Mouse (Mus musculus): ENCODE data around the gene Col10a1. TPM values are rescaled to one million over a fixed set of nuclear protein-coding genes. Genes with fewer than 3 reads are reported as not detected.
A peak's percentile ranks its signal among the peaks of the same experiment; 100 is the strongest.
"Not testable (repeated sequence)": the region's sequence is repeated elsewhere in the genome, so short reads cannot be mapped to it uniquely, and the experiment has no call there.

Gene Col10a1
- total and polyA plus RNA-seq, 2 experiments: not detected

GRCm38 (mm10) chr10:34368138-34368537 is 21.6 kb upstream of the Col10a1 start:
- no peaks in the 10 kb centered on the region for H3K79me2 ChIP-seq (ENCODE audit: control insufficient read depth, insufficient read depth, low read length)
- WGBS: 83% methylated on average over 5 of the region's 5 CpGs
- H3K4me3 ChIP-seq (ENCODE audit: insufficient read depth, low read depth, low read length): no peak overlapping the region
- no peak overlapping the region for H3K9ac ChIP-seq (ENCODE audit: low read depth, low read length)
- no peaks in the 10 kb centered on the region for H3K27me3 ChIP-seq (ENCODE audit: control insufficient read depth, insufficient read depth, low read length)
- no peak for DNase-seq (ENCODE audit: extremely low read depth, low read depth, low spot score)
- H3K27ac ChIP-seq (replicated peaks; ENCODE audit: insufficient read depth, low read depth, low read length): no peak overlapping the region
- TF ChIP-seq POLR2A (IDR thresholded peaks at IDR 0.05; ENCODE audit: extremely low read depth, insufficient read depth, low read length) (no peak), CTCF (IDR thresholded peaks at IDR 0.05; ENCODE audit: low read depth, low read length) (no peak)
- H3K36me3 ChIP-seq (ENCODE audit: control insufficient read depth, insufficient read depth, low read length): no peaks in the 10 kb centered on the region; the same call in 1 of the 2 replicates
- H3K4me1 ChIP-seq (ENCODE audit: control insufficient read depth, insufficient read depth, low read length): no peaks in the 10 kb centered on the region

- Histone ChIP-seq H3K79me2 (ENCODE audit: control insufficient read depth, insufficient read depth, low read length) (no peaks in the 10 kb centered on the region), H3K36me3 (ENCODE audit: control insufficient read depth, insufficient read depth, low read length) (peaks cover 4% of the 10 kb centered on the region), H3K9ac (ENCODE audit: low read depth, low read length) (no peak overlapping the region), H3K27me3 (ENCODE audit: control insufficient read depth, insufficient read depth, low read length) (no peaks in the 10 kb centered on the region), H3K4me3 (ENCODE audit: insufficient read depth, low read depth, low read length) (no peak overlapping the region), H3K27ac (replicated peaks; ENCODE audit: insufficient read depth, low read depth, low read length) (no peak overlapping the region), H3K4me1 (ENCODE audit: control insufficient read depth, insufficient read depth, low read length) (no peaks in the 10 kb centered on the region)
- no peak for DNase-seq (ENCODE audit: extremely low read depth, low read depth, low spot score)
- TF ChIP-seq POLR2A (IDR thresholded peaks at IDR 0.05; ENCODE audit: extremely low read depth, insufficient read depth, low read length): no peak
- TF ChIP-seq CTCF (IDR thresholded peaks at IDR 0.05; ENCODE audit: low read depth, low read length): no peak
- WGBS: 87% methylated on average over 7 of the region's 7 CpGs
Observed at GRCm38 (mm10) chr10:34373332-34373731, 16.4 kb upstream of the Col10a1 start.

- H3K9ac ChIP-seq (ENCODE audit: low read depth, low read length): no peak overlapping the region
- no peak for TF ChIP-seq POLR2A (IDR thresholded peaks at IDR 0.05; ENCODE audit: extremely low read depth, insufficient read depth, low read length)
- TF ChIP-seq CTCF (IDR thresholded peaks at IDR 0.05; ENCODE audit: low read depth, low read length): no peak
- no peaks in the 10 kb centered on the region for H3K27me3 ChIP-seq (ENCODE audit: control insufficient read depth, insufficient read depth, low read length)
- H3K36me3 ChIP-seq (ENCODE audit: control insufficient read depth, insufficient read depth, low read length): peaks cover 2% of the 10 kb centered on the region; the same call in 1 of the 2 replicates
- no peak overlapping the region for H3K27ac ChIP-seq (replicated peaks; ENCODE audit: insufficient read depth, low read depth, low read length)
- no peaks in the 10 kb centered on the region for H3K4me1 ChIP-seq (ENCODE audit: control insufficient read depth, insufficient read depth, low read length)
- 86% methylated on average over 5 of the region's 5 CpGs for WGBS
- DNase-seq (ENCODE audit: extremely low read depth, low read depth, low spot score): no peak
- H3K79me2 ChIP-seq (ENCODE audit: control insufficient read depth, insufficient read depth, low read length): no peaks in the 10 kb centered on the region
- H3K4me3 ChIP-seq (ENCODE audit: insufficient read depth, low read depth, low read length): no peak overlapping the region
Observed at GRCm38 (mm10) chr10:34385636-34386035, 4.1 kb upstream of the Col10a1 start.

GRCm38 (mm10) chr10:34396959-34397358 is 7.2 kb downstream of the Col10a1 start:
- WGBS: 97% methylated on average over 4 of the region's 4 CpGs
- TF ChIP-seq CTCF (IDR thresholded peaks at IDR 0.05; ENCODE audit: low read depth, low read length) (no peak), POLR2A (IDR thresholded peaks at IDR 0.05; ENCODE audit: extremely low read depth, insufficient read depth, low read length) (no peak)
- Histone ChIP-seq H3K9ac (ENCODE audit: low read depth, low read length) (no peak overlapping the region), H3K79me2 (ENCODE audit: control insufficient read depth, insufficient read depth, low read length) (no peaks in the 10 kb centered on the region), H3K27me3 (ENCODE audit: control insufficient read depth, insufficient read depth, low read length) (no peaks in the 10 kb centered on the region), H3K27ac (replicated peaks; ENCODE audit: insufficient read depth, low read depth, low read length) (no peak overlapping the region), H3K4me3 (ENCODE audit: insufficient read depth, low read depth, low read length) (no peak overlapping the region), H3K36me3 (ENCODE audit: control insufficient read depth, insufficient read depth, low read length) (peaks cover 20% of the 10 kb centered on the region), H3K4me1 (ENCODE audit: control insufficient read depth, insufficient read depth, low read length) (no peaks in the 10 kb centered on the region)
- DNase-seq (ENCODE audit: extremely low read depth, low read depth, low spot score): no peak

- Histone ChIP-seq H3K36me3 (ENCODE audit: control insufficient read depth, insufficient read depth, low read length) (peaks cover 31% of the 10 kb centered on the region), H3K9ac (ENCODE audit: low read depth, low read length) (no peak overlapping the region), H3K27me3 (ENCODE audit: control insufficient read depth, insufficient read depth, low read length) (no peaks in the 10 kb centered on the region), H3K27ac (replicated peaks; ENCODE audit: insufficient read depth, low read depth, low read length) (no peak overlapping the region), H3K79me2 (ENCODE audit: control insufficient read depth, insufficient read depth, low read length) (no peaks in the 10 kb centered on the region), H3K4me1 (ENCODE audit: control insufficient read depth, insufficient read depth, low read length) (no peaks in the 10 kb centered on the region), H3K4me3 (ENCODE audit: insufficient read depth, low read depth, low read length) (no peak overlapping the region)
- no peak for DNase-seq (ENCODE audit: extremely low read depth, low read depth, low spot score)
- TF ChIP-seq POLR2A (IDR thresholded peaks at IDR 0.05; ENCODE audit: extremely low read depth, insufficient read depth, low read length) (no peak), CTCF (IDR thresholded peaks at IDR 0.05; ENCODE audit: low read depth, low read length) (no peak)
Observed at GRCm38 (mm10) chr10:34399267-34399666, 9.5 kb downstream of the Col10a1 start.

- H3K79me2 ChIP-seq (ENCODE audit: control insufficient read depth, insufficient read depth, low read length): peaks cover 4% of the 10 kb centered on the region; the same call in 1 of the 2 replicates
- peak within 1 kb of the TSS; percentile 84 for H3K9ac ChIP-seq (ENCODE audit: low read depth, low read length)
- peak within 1 kb of the TSS; percentile 73 for H3K4me3 ChIP-seq (ENCODE audit: insufficient read depth, low read depth, low read length)
- peak within 1 kb of the TSS; percentile 61 for H3K27ac ChIP-seq (replicated peaks; ENCODE audit: insufficient read depth, low read depth, low read length)
- peaks cover 3% of the 10 kb centered on the region; the same call in 1 of the 2 replicates for H3K4me1 ChIP-seq (ENCODE audit: control insufficient read depth, insufficient read depth, low read length)
- peak; percentile 76 for DNase-seq (ENCODE audit: extremely low read depth, low read depth, low spot score)
- H3K36me3 ChIP-seq (ENCODE audit: control insufficient read depth, insufficient read depth, low read length): no peaks in the 10 kb centered on the region
- WGBS: under 1% methylated on average over 49 of the region's 49 CpGs
- no peaks in the 10 kb centered on the region for H3K27me3 ChIP-seq (ENCODE audit: control insufficient read depth, insufficient read depth, low read length)
- no peak for TF ChIP-seq CTCF (IDR thresholded peaks at IDR 0.05; ENCODE audit: low read depth, low read length)
- TF ChIP-seq POLR2A (IDR thresholded peaks at IDR 0.05; ENCODE audit: extremely low read depth, insufficient read depth, low read length): peak; percentile 83
Observed at GRCm38 (mm10) chr10:34418204-34418756, 28.5 kb downstream of the Col10a1 start, which contains the start of gene Nt5dc1. TSS of gene Nt5dc1 (minus strand) at chr10:34418552.

- Histone ChIP-seq H3K4me3 (ENCODE audit: insufficient read depth, low read depth, low read length) (peak overlapping the region; percentile 43), H3K9ac (ENCODE audit: low read depth, low read length) (peak overlapping the region; percentile 49)
- 79% methylated on average over 4 of the region's 4 CpGs for WGBS
- H3K79me2 ChIP-seq (ENCODE audit: control insufficient read depth, insufficient read depth, low read length); H3K36me3 ChIP-seq (ENCODE audit: control insufficient read depth, insufficient read depth, low read length); H3K27me3 ChIP-seq (ENCODE audit: control insufficient read depth, insufficient read depth, low read length); H3K4me1 ChIP-seq (ENCODE audit: control insufficient read depth, insufficient read depth, low read length); H3K27ac ChIP-seq (replicated peaks; ENCODE audit: insufficient read depth, low read depth, low read length); DNase-seq (ENCODE audit: extremely low read depth, low read depth, low spot score): not testable (repeated sequence)
Observed at GRCm38 (mm10) chr10:34418794-34419193, 29.0 kb downstream of the Col10a1 start.
